Comparison of ENCODE assay signal across 9 mouse cellular contexts in the genomic region with DNA sequence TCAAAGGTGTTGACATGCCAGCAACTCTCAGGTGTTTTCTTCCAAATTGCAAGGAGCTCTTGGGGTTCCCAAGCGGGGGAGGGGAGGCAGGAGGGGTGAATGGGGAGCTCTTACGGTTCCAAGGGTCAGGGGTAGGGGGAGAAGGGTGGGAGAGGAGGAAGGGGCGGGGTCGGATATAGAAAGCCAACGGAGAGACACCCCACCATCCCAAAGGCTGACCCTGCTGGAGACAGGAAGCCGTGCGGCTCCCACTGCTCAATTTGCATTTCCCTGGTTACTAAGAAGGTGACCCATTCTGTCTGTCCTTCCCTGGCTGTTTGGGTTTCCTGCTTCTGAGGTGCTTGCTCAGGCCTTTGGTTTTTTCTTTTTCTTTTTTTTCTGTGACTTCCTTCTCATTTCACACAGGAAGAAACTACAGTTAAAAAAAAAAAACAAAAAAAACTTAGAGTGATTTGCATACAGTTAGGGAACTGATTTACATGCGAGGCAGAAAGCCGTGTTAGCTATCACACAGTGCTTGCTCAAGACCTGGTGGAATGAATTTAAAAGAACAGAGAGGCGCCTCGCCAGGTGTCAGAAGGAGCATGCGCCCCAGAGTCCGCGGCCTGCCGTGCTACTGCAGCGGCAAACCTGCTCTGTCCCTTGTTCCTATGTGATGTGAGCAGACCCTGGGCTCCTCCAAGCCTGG. TPM values are rescaled to one million over a fixed set of nuclear protein-coding genes. Genes with fewer than 3 reads are reported as not detected.
DNase-seq lines count a peak whose midpoint lies in the region; ATAC-seq lines count a peak whose summit lies in the region.
"Had no signal": no experiment of that assay in that cellular context is flagged by ENCODE, and none has a peak within 500 bp of the region (broad histone marks: within the 10 kb centered on the region; RNA-seq: fewer than 3 reads in every experiment).

No protein-coding gene starts in this region.

- H3K4me3 ChIP-seq in kidney, embryonic 16.5 days (ENCODE audit: low read length), result no peak overlapping the region
- H3K4me3 ChIP-seq: limb, embryonic 15.5 days had no signal

- H3K27ac ChIP-seq in kidney, embryonic 16.5 days (ENCODE audit: low read length), result no peak overlapping the region
- H3K27ac ChIP-seq: limb, embryonic 15.5 days had no signal

- no peak overlapping the region; the same call in 1 of the 2 replicates for H3K4me2 ChIP-seq in kidney, embryonic 16.5 days (replicated peaks; ENCODE audit: low read depth, low read length)
- H3K4me2 ChIP-seq: limb, embryonic 15.5 days had no signal

- H3K36me3 ChIP-seq in kidney, embryonic 16.5 days (ENCODE audit: insufficient read depth, low read length), result no peaks in the 10 kb centered on the region
- H3K36me3 ChIP-seq in splenic B cell, adult 2 months (ENCODE audit: control insufficient read depth, insufficient read depth, low read length, poor library complexity, severe bottlenecking), result no peaks in the 10 kb centered on the region
- H3K36me3 ChIP-seq: limb, embryonic 15.5 days had no signal

- H3K9me3 ChIP-seq in kidney, embryonic 16.5 days (ENCODE audit: low read length), result peaks cover 7% of the 10 kb centered on the region
- H3K9me3 ChIP-seq: limb, embryonic 15.5 days had no signal

- H3K27me3 ChIP-seq in kidney, embryonic 16.5 days (ENCODE audit: insufficient read depth, low read length), result no peaks in the 10 kb centered on the region
- no peaks in the 10 kb centered on the region for H3K27me3 ChIP-seq in splenic B cell, adult 2 months (ENCODE audit: control insufficient read depth, insufficient read depth, low read length, poor library complexity, severe bottlenecking)
- H3K27me3 ChIP-seq: limb, embryonic 15.5 days had no signal

- DNase-seq in kidney, postnatal 14 days, result peak; percentile 30
- DNase-seq in ZHBTc4 (ENCODE audit: low read depth, low spot score), result peak; percentile 79
- peak; percentile 26 for DNase-seq in induced T-regulatory cell, adult 2 months (ENCODE audit: low read depth)
- peak; percentile 83 for DNase-seq in splenic B cell, adult 2 months (ENCODE audit: low read depth, low spot score)
- DNase-seq in urinary bladder, postnatal 10 days (ENCODE audit: low spot score), result no peak
- no peak for DNase-seq in heart, adult 8-10 months (ENCODE audit: low spot score)
- DNase-seq in cerebellum, adult 9-10 months, result no peak

- WGBS in kidney, embryonic 16.5 days, result 15% methylated on average over 16 of the region's 16 CpGs

- H3K4me1 ChIP-seq in kidney, embryonic 16.5 days (ENCODE audit: insufficient read depth, low read length), result peaks cover 8% of the 10 kb centered on the region

- ATAC-seq in kidney, embryonic 16.5 days (ENCODE audit: low FRiP score, low TSS enrichment), result no peak

- no peak overlapping the region for H3K9ac ChIP-seq in kidney, embryonic 16.5 days (replicated peaks; ENCODE audit: low read length)
- H3K9ac ChIP-seq: limb, embryonic 15.5 days had no signal

RNA-seq across cellular contexts. Expression of a gene that starts 44.5 kb away (rescaled TPM):
- polyA plus RNA-seq in kidney, embryonic 16.5 days (2015; fragmentation: Nextera tagmentation; extraction: Ambion mirVana), result 3.6 and 4.9 TPM in 2 replicates
- not detected for total RNA-seq in heart, adult 8-10 months (2022)

Comparison
In these comparisons a context has a peak if more than half of its experiments do, and no peak if none do; other contexts are left out.
1. DNase-seq: peak in kidney, postnatal 14 days (single experiment), ZHBTc4 (single experiment), induced T-regulatory cell, adult 2 months (single experiment) and splenic B cell, adult 2 months (single experiment); none in urinary bladder, postnatal 10 days (single experiment), heart, adult 8-10 months (single experiment) and cerebellum, adult 9-10 months (single experiment).